Mouse (Mus musculus): ENCODE measurements around the gene S100a7a.

DNA sequence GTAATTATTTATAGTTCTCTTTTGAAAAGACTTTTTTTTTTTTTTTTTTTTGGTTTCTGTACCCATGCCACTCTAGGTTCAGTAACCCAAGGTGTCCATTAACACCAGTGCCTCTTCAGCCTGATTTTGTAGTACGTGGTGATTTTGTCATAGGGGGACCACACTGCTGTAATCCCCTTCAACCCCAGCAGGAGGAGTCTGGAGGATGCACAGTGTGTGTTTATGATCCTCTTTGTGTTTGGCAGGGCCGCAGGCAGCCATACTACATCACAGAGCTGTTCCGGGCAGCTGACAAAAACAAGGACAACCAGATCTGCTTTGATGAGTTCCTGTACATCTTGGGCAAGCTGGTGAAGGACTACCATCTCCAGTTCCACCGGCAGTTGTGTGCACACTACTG lies 3.6 kb downstream of the S100a7a start:
- TF ChIP-seq POLR2A (IDR thresholded peaks at IDR 0.05; ENCODE audit: extremely low read depth, insufficient read depth, low read length) (no peak), CTCF (IDR thresholded peaks at IDR 0.05; ENCODE audit: low read depth, low read length) (no peak)

Measured in liver, adult 2 months (tissue).